8 mouse cellular contexts compared by ENCODE assay signal in genomic region chr2:165886482-165886856, GRCm38 (mm10). TPM values are rescaled to one million over a fixed set of nuclear protein-coding genes. Genes with fewer than 3 reads are reported as not detected.
DNase-seq lines count a peak whose midpoint lies in the region; ATAC-seq and TF ChIP-seq lines count a peak whose summit lies in the region.

No protein-coding gene starts in this region.

- no peak overlapping the region for H3K4me3 ChIP-seq in embryonic facial prominence, embryonic 13.5 days
- no peak overlapping the region for H3K4me3 ChIP-seq in hindbrain, embryonic 15.5 days
- no peak overlapping the region for H3K4me3 ChIP-seq in liver, embryonic 12.5 days
- H3K4me3 ChIP-seq in stomach, postnatal 0 days (ENCODE audit: low read depth, low read length): no peak overlapping the region

- no peak for ATAC-seq in embryonic facial prominence, embryonic 13.5 days (ENCODE audit: insufficient number of reproducible peaks, insufficient read depth, low FRiP score, low TSS enrichment, low read depth)
- ATAC-seq in hindbrain, embryonic 15.5 days (ENCODE audit: low FRiP score, low read depth): no peak
- ATAC-seq in liver, embryonic 12.5 days: no peak
- ATAC-seq in stomach, postnatal 0 days (ENCODE audit: low FRiP score, low TSS enrichment): no peak

- DNase-seq in gastrocnemius, postnatal 14 days: peak; percentile 50
- DNase-seq in gastrocnemius, postnatal 25 days: no peak
- peak; percentile 79 for DNase-seq in adrenal gland, postnatal 10 days
- DNase-seq in stomach, postnatal 0 days (ENCODE audit: low spot score): peak; percentile 44
- DNase-seq in thymus, adult 18-20 months: no peak

- no peaks in the 10 kb centered on the region for H3K36me3 ChIP-seq in embryonic facial prominence, embryonic 13.5 days
- H3K36me3 ChIP-seq in hindbrain, embryonic 15.5 days: no peaks in the 10 kb centered on the region
- H3K36me3 ChIP-seq in liver, embryonic 12.5 days: peaks cover 14% of the 10 kb centered on the region
- no peaks in the 10 kb centered on the region for H3K36me3 ChIP-seq in stomach, postnatal 0 days (ENCODE audit: control insufficient read depth, insufficient read depth, low read length)

- H3K4me2 ChIP-seq in embryonic facial prominence, embryonic 13.5 days: no peak overlapping the region
- H3K4me2 ChIP-seq in hindbrain, embryonic 15.5 days: peak overlapping the region; percentile 9; the same call in 1 of the 2 replicates
- H3K4me2 ChIP-seq in liver, embryonic 12.5 days: peak overlapping the region; percentile 85
- H3K4me2 ChIP-seq in stomach, postnatal 0 days (replicated peaks; ENCODE audit: low read depth): no peak overlapping the region

- intact Hi-C loops in gastrocnemius, postnatal 14 days (cut with DNase I; ENCODE audit: low total_unique reads): no loop called here

- H3K27ac ChIP-seq in embryonic facial prominence, embryonic 13.5 days: peak overlapping the region; percentile 100
- peak overlapping the region; percentile 100 for H3K27ac ChIP-seq in hindbrain, embryonic 15.5 days (replicated peaks)
- peak overlapping the region; percentile 100 for H3K27ac ChIP-seq in liver, embryonic 12.5 days
- H3K27ac ChIP-seq in stomach, postnatal 0 days (replicated peaks): peak overlapping the region; percentile 100

- H3K9ac ChIP-seq in embryonic facial prominence, embryonic 13.5 days: peak overlapping the region; percentile 76; the same call in 1 of the 2 replicates
- peak overlapping the region; percentile 29; the same call in 1 of the 2 replicates for H3K9ac ChIP-seq in hindbrain, embryonic 15.5 days
- peak overlapping the region; percentile 85 for H3K9ac ChIP-seq in liver, embryonic 12.5 days
- H3K9ac ChIP-seq in stomach, postnatal 0 days (ENCODE audit: low read length): peak overlapping the region; percentile 55

- H3K4me1 ChIP-seq in embryonic facial prominence, embryonic 13.5 days: peaks cover 80% of the 10 kb centered on the region
- H3K4me1 ChIP-seq in hindbrain, embryonic 15.5 days (replicated peaks): peaks cover 83% of the 10 kb centered on the region
- H3K4me1 ChIP-seq in liver, embryonic 12.5 days: peaks cover 96% of the 10 kb centered on the region
- H3K4me1 ChIP-seq in stomach, postnatal 0 days (replicated peaks; ENCODE audit: control insufficient read depth, insufficient read depth): peaks cover 42% of the 10 kb centered on the region

- TF ChIP-seq EP300 in stomach, postnatal 0 days (optimal IDR thresholded peaks at IDR 0.05): no peak

- no peaks in the 10 kb centered on the region for H3K9me3 ChIP-seq in embryonic facial prominence, embryonic 13.5 days
- H3K9me3 ChIP-seq in hindbrain, embryonic 15.5 days: no peaks in the 10 kb centered on the region
- H3K9me3 ChIP-seq in liver, embryonic 12.5 days (replicated peaks): no peaks in the 10 kb centered on the region
- H3K9me3 ChIP-seq in stomach, postnatal 0 days (ENCODE audit: control insufficient read depth, low read length): no peaks in the 10 kb centered on the region

- WGBS in embryonic facial prominence, embryonic 13.5 days: 5% methylated on average over 3 of the region's 3 CpGs
- 0% methylated on average over 3 of the region's 3 CpGs for WGBS in hindbrain, embryonic 15.5 days
- 30% methylated on average over 3 of the region's 3 CpGs for WGBS in liver, embryonic 12.5 days (ENCODE audit: insufficient replicate concordance)
- WGBS in stomach, postnatal 0 days: 9% methylated on average over 3 of the region's 3 CpGs

- no peaks in the 10 kb centered on the region for H3K27me3 ChIP-seq in embryonic facial prominence, embryonic 13.5 days
- H3K27me3 ChIP-seq in hindbrain, embryonic 15.5 days: no peaks in the 10 kb centered on the region
- H3K27me3 ChIP-seq in liver, embryonic 12.5 days (replicated peaks): no peaks in the 10 kb centered on the region
- H3K27me3 ChIP-seq in stomach, postnatal 0 days (ENCODE audit: control insufficient read depth, insufficient read depth, low read length): no peaks in the 10 kb centered on the region

- TF ChIP-seq CTCF in stomach, postnatal 0 days (IDR thresholded peaks at IDR 0.05; ENCODE audit: low read depth): no peak

RNA-seq across cellular contexts. Expression of gene Zmynd8, which starts 12.3 kb away (rescaled TPM):
- total RNA-seq in gastrocnemius, postnatal 14 days (2021): 10 to 100 TPM; 20.7 to 22.0 TPM
- total RNA-seq in gastrocnemius, postnatal 25 days (2021): 10 to 100 TPM; 17.1 to 18.4 TPM
- total RNA-seq in adrenal gland, postnatal 10 days (2021): 10 to 100 TPM; 39.8 to 57.2 TPM
- 61.4 and 62.3 TPM in 2 replicates for polyA plus RNA-seq in embryonic facial prominence, embryonic 13.5 days (2015; fragmentation: Nextera tagmentation; extraction: Ambion mirVana)
- polyA plus RNA-seq in hindbrain, embryonic 15.5 days (2015; fragmentation: Nextera tagmentation; extraction: Ambion mirVana): 71.8 and 79.2 TPM in 2 replicates
- polyA plus RNA-seq in liver, embryonic 12.5 days (2016; fragmentation: Nextera tagmentation; extraction: Ambion mirVana): 35.7 and 38.5 TPM in 2 replicates
- polyA plus RNA-seq in stomach, postnatal 0 days (2015; fragmentation: Nextera tagmentation; extraction: Ambion mirVana): 24.3 and 29.7 TPM in 2 replicates

Comparison
In these comparisons a context has a peak if more than half of its experiments do, and no peak if none do; other contexts are left out.
1. DNase-seq: peak in gastrocnemius, postnatal 14 days (single experiment), adrenal gland, postnatal 10 days (single experiment) and stomach, postnatal 0 days (single experiment); none in gastrocnemius, postnatal 25 days (single experiment) and thymus, adult 18-20 months (0 of 2).
2. H3K4me2 ChIP-seq: peak in hindbrain, embryonic 15.5 days (single experiment) and liver, embryonic 12.5 days (single experiment); none in embryonic facial prominence, embryonic 13.5 days (single experiment) and stomach, postnatal 0 days (single experiment).
3. H3K9ac ChIP-seq: peak in every context shown above with its lines; median percentile 85 in liver, embryonic 12.5 days; 76 in embryonic facial prominence, embryonic 13.5 days; 55 in stomach, postnatal 0 days; 29 in hindbrain, embryonic 15.5 days.
4. Peak in every context shown above with its lines, with median percentiles within 50 percentile points of each other: H3K27ac ChIP-seq.